9 mouse cellular contexts compared by ENCODE assay signal in genomic region chr15:8963323-8963722, GRCm38 (mm10). TPM values are rescaled to one million over a fixed set of nuclear protein-coding genes. Genes with fewer than 3 reads are reported as not detected.
DNase-seq lines count a peak whose midpoint lies in the region; ATAC-seq lines count a peak whose summit lies in the region.
"Had no signal": no experiment of that assay in that cellular context is flagged by ENCODE, and none has a peak within 500 bp of the region (broad histone marks: within the 10 kb centered on the region; RNA-seq: fewer than 3 reads in every experiment).

No protein-coding gene starts in this region.

- DNase-seq in CD4-positive, CD25-positive, alpha-beta regulatory T cell, adult 2 months (ENCODE audit: low read depth, low spot score), result peak; percentile 1
- peak; percentile 4 for DNase-seq in lung, postnatal 10 days
- no peak for DNase-seq in lung, postnatal 25 days (ENCODE audit: low spot score)
- DNase-seq in brain, adult 2 months (ENCODE audit: low read depth, low spot score), result peak; percentile 16
- peak; percentile 17 for DNase-seq in mesoderm, embryonic 11.5 days (ENCODE audit: low read depth, low spot score)
- no peak for DNase-seq in thymus, postnatal 0 days (ENCODE audit: low spot score)
- no peak for DNase-seq in right cerebral cortex, postnatal 25 days
- DNase-seq: B cell, adult 2 months had no signal

- ATAC-seq in CD4-positive, CD25-positive, alpha-beta regulatory T cell, adult 4 months, result no peak

RNA-seq across cellular contexts. Expression of gene Ranbp3l, which starts 4.4 kb away (rescaled TPM):
- under 1 TPM in 1 of 2 experiments, not detected in 1; 0.09 TPM for polyA plus RNA-seq in CD4-positive, CD25-positive, alpha-beta regulatory T cell, adult 4 months (2017; shearing (Covaris generic))
- polyA plus RNA-seq in thymus, postnatal 0 days (2015; fragmentation: Nextera tagmentation; extraction: Ambion mirVana), result 0.57 and 0.82 TPM in 2 replicates

Comparison
In these comparisons a context has a peak if more than half of its experiments do, and no peak if none do; other contexts are left out.
1. DNase-seq: peak in CD4-positive, CD25-positive, alpha-beta regulatory T cell, adult 2 months (single experiment), lung, postnatal 10 days (single experiment), brain, adult 2 months (single experiment) and mesoderm, embryonic 11.5 days (single experiment); none in lung, postnatal 25 days (single experiment), thymus, postnatal 0 days (single experiment) and right cerebral cortex, postnatal 25 days (single experiment).